Comparison of ENCODE assay signal across 9 mouse cellular contexts in the genomic region with DNA sequence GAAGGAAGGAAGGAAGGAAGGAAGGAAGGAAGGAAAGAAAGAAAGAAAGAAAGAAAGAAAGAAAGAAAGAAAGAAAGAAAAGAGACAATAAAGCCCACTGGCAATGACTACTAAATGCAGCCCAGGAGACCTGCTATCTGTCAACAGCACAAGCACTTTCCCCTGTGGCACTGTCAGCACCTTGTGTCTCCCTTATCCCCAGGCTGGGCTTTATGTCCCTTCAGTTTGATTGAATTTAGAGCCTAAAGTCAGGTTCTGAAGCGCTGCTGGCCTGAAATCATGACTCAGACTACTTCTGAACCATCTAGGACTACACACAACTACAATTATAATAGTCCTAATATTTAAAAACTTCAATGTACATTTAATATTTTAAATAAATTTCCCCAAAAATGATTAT. TPM values are rescaled to one million over a fixed set of nuclear protein-coding genes. Genes with fewer than 3 reads are reported as not detected.
A peak's percentile ranks its signal among the peaks of the same experiment; 100 is the strongest.
DNase-seq lines count a peak whose midpoint lies in the region; ATAC-seq lines count a peak whose summit lies in the region.
"Had no signal": no experiment of that assay in that cellular context is flagged by ENCODE, and none has a peak within 500 bp of the region (broad histone marks: within the 10 kb centered on the region; RNA-seq: fewer than 3 reads in every experiment).

No protein-coding gene starts in this region.

- no peak for DNase-seq in kidney, postnatal 36 days
- DNase-seq in intestine, embryonic 14.5 days (ENCODE audit: low spot score): no peak
- no peak for DNase-seq in natural killer cell, adult 2 months (ENCODE audit: low spot score in 2 of 2)
- DNase-seq in left cerebral cortex, adult 9 months (ENCODE audit: low spot score in 2 of 2): no peak
- no peak for DNase-seq in thymus, postnatal 0 days (ENCODE audit: low spot score)
- DNase-seq: retina, postnatal 1 day had no signal

- no peak overlapping the region for H3K9ac ChIP-seq in kidney, embryonic 15.5 days
- no peak overlapping the region for H3K9ac ChIP-seq in embryonic facial prominence, embryonic 13.5 days
- no peak overlapping the region for H3K9ac ChIP-seq in intestine, embryonic 14.5 days (ENCODE audit: low read length)
- no peak overlapping the region for H3K9ac ChIP-seq in midbrain, embryonic 15.5 days

- no peaks in the 10 kb centered on the region for H3K27me3 ChIP-seq in kidney, embryonic 15.5 days
- no peaks in the 10 kb centered on the region for H3K27me3 ChIP-seq in embryonic facial prominence, embryonic 13.5 days
- H3K27me3 ChIP-seq in intestine, embryonic 14.5 days (replicated peaks; ENCODE audit: control insufficient read depth, insufficient read depth, low read length): no peaks in the 10 kb centered on the region
- no peaks in the 10 kb centered on the region for H3K27me3 ChIP-seq in midbrain, embryonic 15.5 days (replicated peaks)

- H3K9me3 ChIP-seq in kidney, embryonic 15.5 days (replicated peaks): 0 out of 2 replicates have a peak, but pooled peaks cover 4% of the 10 kb centered on the region
- H3K9me3 ChIP-seq in embryonic facial prominence, embryonic 13.5 days: 0 out of 2 replicates have a peak, but pooled peaks cover 2% of the 10 kb centered on the region
- H3K9me3 ChIP-seq in intestine, embryonic 14.5 days (ENCODE audit: control insufficient read depth, low read length): no peaks in the 10 kb centered on the region
- no peaks in the 10 kb centered on the region for H3K9me3 ChIP-seq in midbrain, embryonic 15.5 days

- H3K4me1 ChIP-seq in kidney, embryonic 15.5 days: peaks cover 21% of the 10 kb centered on the region
- peaks cover 10% of the 10 kb centered on the region for H3K4me1 ChIP-seq in embryonic facial prominence, embryonic 13.5 days
- H3K4me1 ChIP-seq in intestine, embryonic 14.5 days (replicated peaks; ENCODE audit: control insufficient read depth, insufficient read depth, low read length): peaks cover 10% of the 10 kb centered on the region
- H3K4me1 ChIP-seq in midbrain, embryonic 15.5 days: peaks cover 24% of the 10 kb centered on the region

- no peak overlapping the region for H3K27ac ChIP-seq in kidney, embryonic 15.5 days
- H3K27ac ChIP-seq in embryonic facial prominence, embryonic 13.5 days: no peak overlapping the region
- H3K27ac ChIP-seq in intestine, embryonic 14.5 days (ENCODE audit: low read depth): no peak overlapping the region
- H3K27ac ChIP-seq in midbrain, embryonic 15.5 days: no peak overlapping the region

- ATAC-seq in kidney, embryonic 15.5 days (replicated peaks; ENCODE audit: low FRiP score): no peak
- ATAC-seq in embryonic facial prominence, embryonic 13.5 days (ENCODE audit: insufficient number of reproducible peaks, insufficient read depth, low FRiP score, low TSS enrichment, low read depth): no peak
- ATAC-seq in intestine, embryonic 14.5 days (replicated peaks; ENCODE audit: low FRiP score, low TSS enrichment, low read depth): no peak
- no peak for ATAC-seq in midbrain, embryonic 15.5 days (replicated peaks)

- peak overlapping the region; percentile 62 for H3K4me2 ChIP-seq in kidney, embryonic 15.5 days
- H3K4me2 ChIP-seq in embryonic facial prominence, embryonic 13.5 days: peak overlapping the region; percentile 77
- peak overlapping the region; percentile 65 for H3K4me2 ChIP-seq in intestine, embryonic 14.5 days (ENCODE audit: low read length)
- peak overlapping the region; percentile 66 for H3K4me2 ChIP-seq in midbrain, embryonic 15.5 days

- 93% methylated on average over 1 of the region's 1 CpGs for WGBS in kidney, embryonic 15.5 days
- WGBS in embryonic facial prominence, embryonic 13.5 days: 85% methylated on average over 1 of the region's 1 CpGs
- 84% methylated on average over 1 of the region's 1 CpGs for WGBS in intestine, embryonic 14.5 days
- WGBS in midbrain, embryonic 15.5 days: 96% methylated on average over 1 of the region's 1 CpGs

- H3K4me3 ChIP-seq in kidney, embryonic 15.5 days (replicated peaks): peak overlapping the region; percentile 80; the same call in 1 of the 2 replicates
- no peak overlapping the region for H3K4me3 ChIP-seq in embryonic facial prominence, embryonic 13.5 days
- H3K4me3 ChIP-seq in intestine, embryonic 14.5 days (ENCODE audit: low read depth, low read length): peak overlapping the region; percentile 96; the same call in 1 of the 2 replicates
- no peak overlapping the region for H3K4me3 ChIP-seq in midbrain, embryonic 15.5 days

- H3K36me3 ChIP-seq in kidney, embryonic 15.5 days: peaks cover 24% of the 10 kb centered on the region
- peaks cover 23% of the 10 kb centered on the region for H3K36me3 ChIP-seq in embryonic facial prominence, embryonic 13.5 days
- H3K36me3 ChIP-seq in intestine, embryonic 14.5 days (ENCODE audit: control insufficient read depth, insufficient read depth, low read length): peaks cover 17% of the 10 kb centered on the region
- H3K36me3 ChIP-seq in midbrain, embryonic 15.5 days (replicated peaks): peaks cover 20% of the 10 kb centered on the region

RNA-seq across cellular contexts. Expression of a gene that starts 1.7 kb away (rescaled TPM):
- 153 and 155 TPM in 2 replicates for polyA plus RNA-seq in kidney, embryonic 15.5 days (2015; fragmentation: Nextera tagmentation; extraction: Ambion mirVana)
- polyA plus RNA-seq in embryonic facial prominence, embryonic 13.5 days (2015; fragmentation: Nextera tagmentation; extraction: Ambion mirVana): 118 and 124 TPM in 2 replicates
- 116 and 117 TPM in 2 replicates for polyA plus RNA-seq in intestine, embryonic 14.5 days (2014; fragmentation: Nextera tagmentation; extraction: Ambion mirVana)
- polyA plus RNA-seq in midbrain, embryonic 15.5 days (2015; fragmentation: Nextera tagmentation; extraction: Ambion mirVana): 256 and 264 TPM in 2 replicates
- polyA plus RNA-seq in thymus, postnatal 0 days (2015; fragmentation: Nextera tagmentation; extraction: Ambion mirVana): 158 and 165 TPM in 2 replicates

RNA-seq across cellular contexts. Expression of a gene that starts 15.1 kb away (rescaled TPM):
- polyA plus RNA-seq in kidney, embryonic 15.5 days (2015; fragmentation: Nextera tagmentation; extraction: Ambion mirVana): 33.6 and 36.5 TPM in 2 replicates
- polyA plus RNA-seq in embryonic facial prominence, embryonic 13.5 days (2015; fragmentation: Nextera tagmentation; extraction: Ambion mirVana): 26.5 and 27.7 TPM in 2 replicates
- polyA plus RNA-seq in intestine, embryonic 14.5 days (2014; fragmentation: Nextera tagmentation; extraction: Ambion mirVana): 27.2 and 27.6 TPM in 2 replicates
- polyA plus RNA-seq in midbrain, embryonic 15.5 days (2015; fragmentation: Nextera tagmentation; extraction: Ambion mirVana): 24.2 and 25.1 TPM in 2 replicates
- 23.2 and 25.8 TPM in 2 replicates for polyA plus RNA-seq in thymus, postnatal 0 days (2015; fragmentation: Nextera tagmentation; extraction: Ambion mirVana)

RNA-seq across cellular contexts. Expression of a gene that starts 47.6 kb away (rescaled TPM):
- 0.13 TPM in 1 of 2 replicates, not detected in the other for polyA plus RNA-seq in kidney, embryonic 15.5 days (2015; fragmentation: Nextera tagmentation; extraction: Ambion mirVana)
- polyA plus RNA-seq in embryonic facial prominence, embryonic 13.5 days (2015; fragmentation: Nextera tagmentation; extraction: Ambion mirVana): 0.22 and 0.24 TPM in 2 replicates
- 0.09 TPM in 2 replicates for polyA plus RNA-seq in intestine, embryonic 14.5 days (2014; fragmentation: Nextera tagmentation; extraction: Ambion mirVana)
- 9.8 and 12.5 TPM in 2 replicates for polyA plus RNA-seq in midbrain, embryonic 15.5 days (2015; fragmentation: Nextera tagmentation; extraction: Ambion mirVana)
- 0.06 TPM in 1 of 2 replicates, not detected in the other for polyA plus RNA-seq in thymus, postnatal 0 days (2015; fragmentation: Nextera tagmentation; extraction: Ambion mirVana)

Comparison
In these comparisons a context has a peak if more than half of its experiments do, and no peak if none do; other contexts are left out.
1. H3K4me3 ChIP-seq: peak in kidney, embryonic 15.5 days (single experiment) and intestine, embryonic 14.5 days (single experiment); none in embryonic facial prominence, embryonic 13.5 days (single experiment) and midbrain, embryonic 15.5 days (single experiment).
2. Peak in every context shown above with its lines, with median percentiles within 50 percentile points of each other: H3K4me2 ChIP-seq.